Mouse (Mus musculus) C2C12 (cell line): ENCODE results near the gene Slc30a7.
A peak's percentile ranks its signal among the peaks of the same experiment; 100 is the strongest.

Experiments used
- CEBPB ChIP-seq: IDR thresholded peaks from one replicate; pipeline ENCODE4 v1.6.1; 2011; ENCODE audit warnings: low read depth, mild to moderate bottlenecking, control low read depth, moderate library complexity
- CTCF ChIP-seq: IDR thresholded peaks from one replicate; pipeline ENCODE4 v1.5.1; 2011; ENCODE audit not compliant: control insufficient read depth, insufficient read depth, insufficient read length
- MAX ChIP-seq: IDR thresholded peaks from one replicate; pipeline ENCODE4 v1.6.1; 2011; ENCODE audit warnings: mild to moderate bottlenecking, control low read depth
- USF1 ChIP-seq: IDR thresholded peaks from one replicate; pipeline ENCODE4 v1.6.1; 2011; ENCODE audit warnings: low read depth, mild to moderate bottlenecking, control low read depth, moderate library complexity

- TF ChIP-seq USF1 (peak; percentile 84), CTCF (no peak), CEBPB (no peak), MAX (no peak)
These were observed 785 bp upstream of the Slc30a7 start for GRCm38 (mm10) chr3:116007941-116008440.
